Mouse (Mus musculus): ENCODE measurements at regions not wholly inside any gene's neighbourhood (a gene's known extent, or its start where the extent isn't known, plus 50 kb on each side); places are given as distances from the start of the nearest gene placed in this dataset.

- Histone ChIP-seq H3K4me2 (ENCODE audit: low read depth, low read length) (no peak overlapping the region), H3K9me3 (ENCODE audit: control insufficient read depth, low read length) (no peaks in the 10 kb centered on the region), H3K36me3 (ENCODE audit: control insufficient read depth, insufficient read depth, low read length) (no peaks in the 10 kb centered on the region), H3K4me1 (ENCODE audit: control insufficient read depth, insufficient read depth, low read length) (no peaks in the 10 kb centered on the region), H3K27me3 (ENCODE audit: control insufficient read depth, insufficient read depth, low read length) (no peaks in the 10 kb centered on the region), H3K9ac (replicated peaks; ENCODE audit: low read depth, low read length) (no peak overlapping the region), H3K27ac (ENCODE audit: low read depth, low read length) (no peak overlapping the region), H3K4me3 (ENCODE audit: low read depth, low read length) (no peak overlapping the region)
- 81% methylated on average over 2 of the region's 2 CpGs for WGBS
- no peak for ATAC-seq (ENCODE audit: low read depth)
Observed at GRCm38 (mm10) chr6:126286201-126286600, 119.5 kb upstream of the Ntf3 start.

GRCm38 (mm10) chr6:126284409-126284808, 117.7 kb upstream of the Ntf3 start:
- 79% methylated on average over 7 of the region's 7 CpGs for WGBS
- H3K27ac ChIP-seq (ENCODE audit: low read depth, low read length): no peak overlapping the region
- H3K4me3 ChIP-seq (ENCODE audit: low read depth, low read length): no peak overlapping the region
- H3K4me1 ChIP-seq (ENCODE audit: control insufficient read depth, insufficient read depth, low read length): no peaks in the 10 kb centered on the region
- no peaks in the 10 kb centered on the region for H3K36me3 ChIP-seq (ENCODE audit: control insufficient read depth, insufficient read depth, low read length)
- no peaks in the 10 kb centered on the region for H3K27me3 ChIP-seq (ENCODE audit: control insufficient read depth, insufficient read depth, low read length)
- no peak overlapping the region for H3K9ac ChIP-seq (replicated peaks; ENCODE audit: low read depth, low read length)
- H3K9me3 ChIP-seq (ENCODE audit: control insufficient read depth, low read length): no peaks in the 10 kb centered on the region
- no peak for ATAC-seq (ENCODE audit: low read depth)
- H3K4me2 ChIP-seq (ENCODE audit: low read depth, low read length): no peak overlapping the region

- Histone ChIP-seq H3K36me3 (ENCODE audit: control insufficient read depth, insufficient read depth, low read length) (no peaks in the 10 kb centered on the region), H3K27ac (ENCODE audit: low read depth, low read length) (no peak overlapping the region), H3K4me3 (ENCODE audit: low read depth, low read length) (no peak overlapping the region), H3K27me3 (ENCODE audit: control insufficient read depth, insufficient read depth, low read length) (no peaks in the 10 kb centered on the region), H3K4me1 (ENCODE audit: control insufficient read depth, insufficient read depth, low read length) (no peaks in the 10 kb centered on the region), H3K4me2 (ENCODE audit: low read depth, low read length) (no peak overlapping the region), H3K9me3 (ENCODE audit: control insufficient read depth, low read length) (no peaks in the 10 kb centered on the region), H3K9ac (replicated peaks; ENCODE audit: low read depth, low read length) (no peak overlapping the region)
- 92% methylated on average over 3 of the region's 3 CpGs for WGBS
- no peak for ATAC-seq (ENCODE audit: low read depth)
Observed at GRCm38 (mm10) chr6:126280352-126280751, 113.6 kb upstream of the Ntf3 start.

GRCm38 (mm10) chr6:126245986-126246385, 79.3 kb upstream of the Ntf3 start:
- Histone ChIP-seq H3K27ac (ENCODE audit: low read depth, low read length) (no peak overlapping the region), H3K4me3 (ENCODE audit: low read depth, low read length) (no peak overlapping the region), H3K9me3 (ENCODE audit: control insufficient read depth, low read length) (no peaks in the 10 kb centered on the region), H3K27me3 (ENCODE audit: control insufficient read depth, insufficient read depth, low read length) (no peaks in the 10 kb centered on the region), H3K4me2 (ENCODE audit: low read depth, low read length) (no peak overlapping the region), H3K9ac (replicated peaks; ENCODE audit: low read depth, low read length) (no peak overlapping the region), H3K36me3 (ENCODE audit: control insufficient read depth, insufficient read depth, low read length) (no peaks in the 10 kb centered on the region), H3K4me1 (ENCODE audit: control insufficient read depth, insufficient read depth, low read length) (no peaks in the 10 kb centered on the region)
- no peak for ATAC-seq (ENCODE audit: low read depth)
- 60% methylated on average over 5 of the region's 5 CpGs for WGBS

GRCm38 (mm10) chr6:126245431-126245830, 78.7 kb upstream of the Ntf3 start:
- H3K36me3 ChIP-seq (ENCODE audit: control insufficient read depth, insufficient read depth, low read length): no peaks in the 10 kb centered on the region
- no peak for ATAC-seq (ENCODE audit: low read depth)
- H3K9me3 ChIP-seq (ENCODE audit: control insufficient read depth, low read length): no peaks in the 10 kb centered on the region
- no peak overlapping the region for H3K4me3 ChIP-seq (ENCODE audit: low read depth, low read length)
- whole genome bisulfite sequencing: 52% methylated on average over 3 of the region's 3 CpGs
- H3K27ac ChIP-seq (ENCODE audit: low read depth, low read length): no peak overlapping the region
- no peaks in the 10 kb centered on the region for H3K27me3 ChIP-seq (ENCODE audit: control insufficient read depth, insufficient read depth, low read length)
- H3K4me2 ChIP-seq (ENCODE audit: low read depth, low read length): no peak overlapping the region
- H3K9ac ChIP-seq (replicated peaks; ENCODE audit: low read depth, low read length): no peak overlapping the region
- no peaks in the 10 kb centered on the region for H3K4me1 ChIP-seq (ENCODE audit: control insufficient read depth, insufficient read depth, low read length)

GRCm38 (mm10) chr6:126242299-126242698, 75.6 kb upstream of the Ntf3 start:
- Histone ChIP-seq H3K36me3 (ENCODE audit: control insufficient read depth, insufficient read depth, low read length) (no peaks in the 10 kb centered on the region), H3K9me3 (ENCODE audit: control insufficient read depth, low read length) (no peaks in the 10 kb centered on the region), H3K27me3 (ENCODE audit: control insufficient read depth, insufficient read depth, low read length) (no peaks in the 10 kb centered on the region), H3K27ac (ENCODE audit: low read depth, low read length) (no peak overlapping the region), H3K4me3 (ENCODE audit: low read depth, low read length) (no peak overlapping the region), H3K4me2 (ENCODE audit: low read depth, low read length) (no peak overlapping the region), H3K9ac (replicated peaks; ENCODE audit: low read depth, low read length) (no peak overlapping the region), H3K4me1 (ENCODE audit: control insufficient read depth, insufficient read depth, low read length) (no peaks in the 10 kb centered on the region)
- WGBS: 84% methylated on average over 2 of the region's 2 CpGs
- no peak for ATAC-seq (ENCODE audit: low read depth)

- Histone ChIP-seq H3K4me1 (ENCODE audit: control insufficient read depth, insufficient read depth, low read length) (no peaks in the 10 kb centered on the region), H3K27me3 (ENCODE audit: control insufficient read depth, insufficient read depth, low read length) (no peaks in the 10 kb centered on the region), H3K9me3 (ENCODE audit: control insufficient read depth, low read length) (no peaks in the 10 kb centered on the region), H3K9ac (replicated peaks; ENCODE audit: low read depth, low read length) (no peak overlapping the region), H3K4me2 (ENCODE audit: low read depth, low read length) (no peak overlapping the region), H3K27ac (ENCODE audit: low read depth, low read length) (no peak overlapping the region), H3K36me3 (ENCODE audit: control insufficient read depth, insufficient read depth, low read length) (no peaks in the 10 kb centered on the region), H3K4me3 (ENCODE audit: low read depth, low read length) (no peak overlapping the region)
- 46% methylated on average over 1 of the region's 1 CpGs for WGBS
- ATAC-seq (ENCODE audit: low read depth): no peak
Observed at GRCm38 (mm10) chr6:126240256-126240655, 73.5 kb upstream of the Ntf3 start.

All from neural tube, embryonic 14.5 days (tissue).